Mouse (Mus musculus) embryonic facial prominence, embryonic 12.5 days (tissue): Measurements from ENCODE around the gene Zfp334. TPM values are rescaled to one million over a fixed set of nuclear protein-coding genes. Genes with fewer than 3 reads are reported as not detected.
A peak's percentile ranks its signal among the peaks of the same experiment; 100 is the strongest.

ENCODE experiments used
- ATAC-seq: fragments of 200-750 bp; cut with Nextera tagmentation; 2 replicates; pipeline ENCODE4 v1.8.0; 2017; ENCODE audit not compliant: insufficient number of reproducible peaks, insufficient read depth, low FRiP score, low TSS enrichment
- H3K27ac ChIP-seq: fragments of 300-500 bp; sonication (generic); 2 replicates; pipeline ENCODE4 v1.5.1; 2016; ENCODE audit warnings: mild to moderate bottlenecking
- H3K27me3 ChIP-seq: fragments of 300-500 bp; sonication (generic); 2 replicates; pipeline ENCODE4 v1.6.1; 2016; ENCODE audit warnings: mild to moderate bottlenecking, moderate library complexity
- H3K36me3 ChIP-seq: fragments of 300-500 bp; sonication (generic); 2 replicates; pipeline ENCODE4 v1.6.1; 2016; ENCODE audit warnings: mild to moderate bottlenecking
- H3K4me1 ChIP-seq: fragments of 300-500 bp; sonication (generic); 2 replicates; pipeline ENCODE4 v1.6.1; 2016
- H3K4me2 ChIP-seq: fragments of 300-500 bp; sonication (generic); replicated peaks from 2 replicates; pipeline ENCODE4 v1.6.1; 2016; ENCODE audit warnings: mild to moderate bottlenecking, moderate library complexity
- H3K4me3 ChIP-seq: fragments of 300-500 bp; sonication (generic); 2 replicates; pipeline ENCODE4 v1.5.1; 2016; ENCODE audit warnings: mild to moderate bottlenecking
- H3K9ac ChIP-seq: fragments of 300-500 bp; sonication (generic); 2 replicates; pipeline ENCODE4 v1.6.1; 2016; ENCODE audit warnings: mild to moderate bottlenecking, moderate library complexity
- H3K9me3 ChIP-seq: fragments of 300-500 bp; sonication (generic); 2 replicates; pipeline ENCODE4 v1.6.1; 2016; ENCODE audit warnings: mild to moderate bottlenecking, moderate library complexity
- WGBS: fragments of 180-500 bp; shearing (Covaris S2); methylation state at CpG from one replicate; pipeline ENCODE4 v1.1.7; 2016; 5-methylcytosine and 5-hydroxymethylcytosine counted together
- polyA plus RNA-seq: library from polyadenylated mRNA; unstranded; fragments of >200 nt; fragmentation: Nextera tagmentation; extraction: Ambion mirVana; gene quantifications from 2 replicates; pipeline ENCODE4 v1.2.1, GENCODE M21; 2016

The Zfp334 gene
- polyA plus RNA-seq, 1 experiment from 2014 or later = 17.1 TPM

- no peaks in the 10 kb centered on the region for H3K9me3 ChIP-seq
- H3K36me3 ChIP-seq = no peaks in the 10 kb centered on the region
- H3K4me2 ChIP-seq = no peak overlapping the region
- no peak overlapping the region for H3K9ac ChIP-seq
- no peak overlapping the region for H3K27ac ChIP-seq
- H3K4me3 ChIP-seq = no peak overlapping the region
- no peaks in the 10 kb centered on the region for H3K27me3 ChIP-seq
- ATAC-seq = no peak
- H3K4me1 ChIP-seq = 0 out of 2 replicates have a peak, but pooled peaks cover 4% of the 10 kb centered on the region
- WGBS = 25% methylated on average over 3 of the region's 3 CpGs
These were observed 50.9 kb downstream of the Zfp334 start for GRCm38 (mm10) chr2:165337191-165337590.

- ATAC-seq = no peak
- no peak overlapping the region for H3K9ac ChIP-seq
- 0 out of 2 replicates have a peak, but pooled peaks cover 4% of the 10 kb centered on the region for H3K4me1 ChIP-seq
- no peaks in the 10 kb centered on the region for H3K27me3 ChIP-seq
- no peaks in the 10 kb centered on the region for H3K9me3 ChIP-seq
- H3K4me2 ChIP-seq = no peak overlapping the region
- H3K36me3 ChIP-seq = no peaks in the 10 kb centered on the region
- H3K4me3 ChIP-seq = no peak overlapping the region
- no peak overlapping the region for H3K27ac ChIP-seq
- 46% methylated on average over 14 of the region's 14 CpGs for WGBS
These were observed 55.3 kb downstream of the Zfp334 start for GRCm38 (mm10) chr2:165332610-165333210.

- ATAC-seq = no peak
- H3K36me3 ChIP-seq = no peaks in the 10 kb centered on the region
- no peak overlapping the region for H3K27ac ChIP-seq
- no peaks in the 10 kb centered on the region for H3K9me3 ChIP-seq
- no peaks in the 10 kb centered on the region for H3K27me3 ChIP-seq
- H3K4me3 ChIP-seq = no peak overlapping the region
- 48% methylated on average over 3 of the region's 3 CpGs for WGBS
- H3K4me2 ChIP-seq = no peak overlapping the region
- H3K4me1 ChIP-seq = peaks cover 14% of the 10 kb centered on the region
- H3K9ac ChIP-seq = no peak overlapping the region
These were observed 58.4 kb downstream of the Zfp334 start for GRCm38 (mm10) chr2:165329703-165330102.

GRCm38 (mm10) chr2:165328746-165329145 is 59.3 kb downstream of the Zfp334 start:
- Histone ChIP-seq H3K4me3 (no peak overlapping the region), H3K4me1 (peaks cover 24% of the 10 kb centered on the region), H3K27ac (no peak overlapping the region), H3K9me3 (no peaks in the 10 kb centered on the region), H3K27me3 (no peaks in the 10 kb centered on the region), H3K4me2 (no peak overlapping the region), H3K36me3 (no peaks in the 10 kb centered on the region), H3K9ac (no peak overlapping the region)
- no peak for ATAC-seq
- 83% methylated on average over 5 of the region's 5 CpGs for WGBS

- H3K27ac ChIP-seq = no peak overlapping the region
- no peak for ATAC-seq
- H3K4me2 ChIP-seq = peak overlapping the region; percentile 92
- peak overlapping the region; percentile 60; the same call in 1 of the 2 replicates for H3K9ac ChIP-seq
- H3K4me1 ChIP-seq = peaks cover 22% of the 10 kb centered on the region
- no peaks in the 10 kb centered on the region for H3K27me3 ChIP-seq
- no peaks in the 10 kb centered on the region for H3K36me3 ChIP-seq
- 53% methylated on average over 7 of the region's 7 CpGs for WGBS
- H3K4me3 ChIP-seq = peak overlapping the region; percentile 92
- H3K9me3 ChIP-seq = no peaks in the 10 kb centered on the region
These were observed 60.7 kb downstream of the Zfp334 start for GRCm38 (mm10) chr2:165327386-165327785.

GRCm38 (mm10) chr2:165326304-165327190 is 61.5 kb downstream of the Zfp334 start, which contains the start of gene Elmo2:
Elmo2 (minus strand) TSS chr2:165326479.
- Histone ChIP-seq H3K4me1 (peaks cover 29% of the 10 kb centered on the region), H3K9me3 (no peaks in the 10 kb centered on the region), H3K4me2 (peak within 1 kb of the TSS; percentile 92), H3K27me3 (no peaks in the 10 kb centered on the region), H3K27ac (peak within 1 kb of the TSS; percentile 69), H3K9ac (peak within 1 kb of the TSS; percentile 90), H3K36me3 (no peaks in the 10 kb centered on the region), H3K4me3 (peak within 1 kb of the TSS; percentile 92)
- under 1% methylated on average over 52 of the region's 55 CpGs for WGBS
- ATAC-seq = peak; percentile 97

GRCm38 (mm10) chr2:165325521-165326303 is 62.3 kb downstream of the Zfp334 start:
- peaks cover 38% of the 10 kb centered on the region for H3K4me1 ChIP-seq
- peak overlapping the region; percentile 90 for H3K9ac ChIP-seq
- ATAC-seq = peak; percentile 11; the same call in 1 of the 2 replicates
- H3K9me3 ChIP-seq = no peaks in the 10 kb centered on the region
- peak overlapping the region; percentile 69 for H3K27ac ChIP-seq
- H3K4me3 ChIP-seq = peak overlapping the region; percentile 92
- WGBS = under 1% methylated on average over 24 of the region's 30 CpGs
- no peaks in the 10 kb centered on the region for H3K36me3 ChIP-seq
- H3K4me2 ChIP-seq = peak overlapping the region; percentile 92
- H3K27me3 ChIP-seq = no peaks in the 10 kb centered on the region

Other genes starting within 250 kb of the Zfp334 start
- 1.4 and 1.9 TPM in 2 replicates for gene Cdh22, start 153.4 kb downstream of the Zfp334 start, polyA plus RNA-seq
- gene Slc35c2, start 100.4 kb downstream of the Zfp334 start, polyA plus RNA-seq = 52.8 and 57.0 TPM in 2 replicates
- gene Elmo2, start 61.8 kb downstream of the Zfp334 start, polyA plus RNA-seq = 91.7 TPM in 2 replicates
- gene Zfp663, start 19.5 kb downstream of the Zfp334 start, polyA plus RNA-seq = 2.6 and 2.9 TPM in 2 replicates
- gene Ocstamp, start 12.1 kb upstream of the Zfp334 start, polyA plus RNA-seq = 0.08 TPM in 2 replicates
- 0.10 and 0.24 TPM in 2 replicates for gene Slc13a3, start 85.0 kb upstream of the Zfp334 start, polyA plus RNA-seq
- gene Trp53rka, start 105.1 kb upstream of the Zfp334 start, polyA plus RNA-seq = 54.0 and 54.3 TPM in 2 replicates
- gene Slc2a10, start 115.5 kb upstream of the Zfp334 start, polyA plus RNA-seq = 10.2 TPM in 2 replicates
- gene Eya2, start 206.8 kb upstream of the Zfp334 start, polyA plus RNA-seq = 22.5 and 23.5 TPM in 2 replicates